Mouse (Mus musculus): Measurements from ENCODE around the gene Rpl6. TPM values are rescaled to one million over a fixed set of nuclear protein-coding genes. Genes with fewer than 3 reads are reported as not detected.

The Rpl6 gene
- polyA plus RNA-seq, 1 experiment from 2014 or later = 664 TPM

- Histone ChIP-seq H3K36me3 (ENCODE audit: control insufficient read depth, insufficient read depth, low read length) (peaks cover 4% of the 10 kb centered on the region; the same call in 1 of the 2 replicates), H3K9ac (ENCODE audit: low read length) (no peak overlapping the region), H3K4me1 (ENCODE audit: control insufficient read depth, insufficient read depth, low read length) (no peaks in the 10 kb centered on the region), H3K27me3 (ENCODE audit: control insufficient read depth, insufficient read depth, low read length) (no peaks in the 10 kb centered on the region), H3K27ac (ENCODE audit: low read depth, low read length) (no peak overlapping the region), H3K4me3 (ENCODE audit: low read depth, low read length) (no peak overlapping the region), H3K4me2 (no peak overlapping the region), H3K9me3 (ENCODE audit: control insufficient read depth, low read length) (no peaks in the 10 kb centered on the region)
- ATAC-seq (ENCODE audit: low FRiP score) = no peak
- DNase-seq (ENCODE audit: low spot score, missing footprints) = no peak
- 92% methylated on average over 4 of the region's 4 CpGs for WGBS
Measured at GRCm38 (mm10) chr5:121172835-121173234, 31.4 kb upstream of the Rpl6 start.

GRCm38 (mm10) chr5:121179077-121179857, 25.0 kb upstream of the Rpl6 start:
- H3K9ac ChIP-seq (ENCODE audit: low read length) = no peak overlapping the region
- DNase-seq (ENCODE audit: low spot score, missing footprints) (no peak), ATAC-seq (ENCODE audit: low FRiP score) (no peak)
- H3K9me3 ChIP-seq (ENCODE audit: control insufficient read depth, low read length) = no peaks in the 10 kb centered on the region
- no peaks in the 10 kb centered on the region for H3K36me3 ChIP-seq (ENCODE audit: control insufficient read depth, insufficient read depth, low read length)
- H3K4me2 ChIP-seq = no peak overlapping the region
- H3K4me3 ChIP-seq (ENCODE audit: low read depth, low read length) = no peak overlapping the region
- no peaks in the 10 kb centered on the region for H3K27me3 ChIP-seq (ENCODE audit: control insufficient read depth, insufficient read depth, low read length)
- H3K4me1 ChIP-seq (ENCODE audit: control insufficient read depth, insufficient read depth, low read length) = peaks cover 10% of the 10 kb centered on the region
- WGBS = 73% methylated on average over 9 of the region's 9 CpGs
- H3K27ac ChIP-seq (ENCODE audit: low read depth, low read length) = no peak overlapping the region

GRCm38 (mm10) chr5:121183269-121183668, 21.0 kb upstream of the Rpl6 start:
- Histone ChIP-seq H3K9me3 (ENCODE audit: control insufficient read depth, low read length) (no peaks in the 10 kb centered on the region), H3K4me2 (no peak overlapping the region), H3K4me1 (ENCODE audit: control insufficient read depth, insufficient read depth, low read length) (peaks cover 34% of the 10 kb centered on the region), H3K27ac (ENCODE audit: low read depth, low read length) (no peak overlapping the region), H3K9ac (ENCODE audit: low read length) (no peak overlapping the region), H3K27me3 (ENCODE audit: control insufficient read depth, insufficient read depth, low read length) (no peaks in the 10 kb centered on the region), H3K4me3 (ENCODE audit: low read depth, low read length) (no peak overlapping the region), H3K36me3 (ENCODE audit: control insufficient read depth, insufficient read depth, low read length) (no peaks in the 10 kb centered on the region)
- ATAC-seq (ENCODE audit: low FRiP score) (no peak), DNase-seq (ENCODE audit: low spot score, missing footprints) (no peak)
- 89% methylated on average over 9 of the region's 9 CpGs for WGBS

GRCm38 (mm10) chr5:121184375-121184774, 19.9 kb upstream of the Rpl6 start:
- peaks cover 33% of the 10 kb centered on the region for H3K4me1 ChIP-seq (ENCODE audit: control insufficient read depth, insufficient read depth, low read length)
- DNase-seq (ENCODE audit: low spot score, missing footprints) (no peak), ATAC-seq (ENCODE audit: low FRiP score) (no peak)
- no peak overlapping the region for H3K4me3 ChIP-seq (ENCODE audit: low read depth, low read length)
- H3K27me3 ChIP-seq (ENCODE audit: control insufficient read depth, insufficient read depth, low read length) = no peaks in the 10 kb centered on the region
- H3K9me3 ChIP-seq (ENCODE audit: control insufficient read depth, low read length) = no peaks in the 10 kb centered on the region
- H3K36me3 ChIP-seq (ENCODE audit: control insufficient read depth, insufficient read depth, low read length) = no peaks in the 10 kb centered on the region
- H3K4me2 ChIP-seq = no peak overlapping the region
- H3K9ac ChIP-seq (ENCODE audit: low read length) = no peak overlapping the region
- 82% methylated on average over 2 of the region's 2 CpGs for WGBS
- no peak overlapping the region for H3K27ac ChIP-seq (ENCODE audit: low read depth, low read length)

GRCm38 (mm10) chr5:121184945-121185551, 19.2 kb upstream of the Rpl6 start:
- Histone ChIP-seq H3K9ac (ENCODE audit: low read length) (no peak overlapping the region), H3K4me2 (no peak overlapping the region), H3K9me3 (ENCODE audit: control insufficient read depth, low read length) (no peaks in the 10 kb centered on the region), H3K4me1 (ENCODE audit: control insufficient read depth, insufficient read depth, low read length) (peaks cover 30% of the 10 kb centered on the region), H3K36me3 (ENCODE audit: control insufficient read depth, insufficient read depth, low read length) (no peaks in the 10 kb centered on the region), H3K4me3 (ENCODE audit: low read depth, low read length) (no peak overlapping the region), H3K27ac (ENCODE audit: low read depth, low read length) (peak overlapping the region; percentile 13; the same call in 1 of the 2 replicates), H3K27me3 (ENCODE audit: control insufficient read depth, insufficient read depth, low read length) (no peaks in the 10 kb centered on the region)
- ATAC-seq (ENCODE audit: low FRiP score) (peak; percentile 30; the same call in 1 of the 2 replicates), DNase-seq (ENCODE audit: low spot score, missing footprints) (no peak)
- 63% methylated on average over 11 of the region's 11 CpGs for WGBS

DNA sequence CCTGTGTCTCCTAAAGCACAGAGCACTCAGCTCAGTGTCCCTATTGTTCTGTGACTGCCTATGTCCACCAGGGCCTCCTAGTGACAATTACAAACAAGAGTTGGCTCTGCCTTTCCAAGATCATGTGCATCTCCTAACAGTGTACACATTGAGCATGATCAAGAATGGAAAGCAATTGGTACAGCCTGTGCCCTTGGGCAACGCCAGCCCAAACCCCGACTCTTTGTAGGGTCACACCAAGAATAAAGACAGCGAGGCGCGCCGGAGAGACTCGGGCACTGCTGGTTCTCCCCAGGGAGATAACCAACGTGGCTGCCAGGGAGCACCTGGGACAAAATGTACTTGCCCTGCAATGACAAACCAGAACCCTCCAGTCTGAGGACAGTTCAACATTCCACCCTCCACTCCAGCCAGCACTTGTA, 16.7 kb upstream of the Rpl6 start:
- H3K4me2 ChIP-seq = no peak overlapping the region
- peaks cover 33% of the 10 kb centered on the region for H3K4me1 ChIP-seq (ENCODE audit: control insufficient read depth, insufficient read depth, low read length)
- no peaks in the 10 kb centered on the region for H3K36me3 ChIP-seq (ENCODE audit: control insufficient read depth, insufficient read depth, low read length)
- no peaks in the 10 kb centered on the region for H3K9me3 ChIP-seq (ENCODE audit: control insufficient read depth, low read length)
- H3K9ac ChIP-seq (ENCODE audit: low read length) = no peak overlapping the region; the same call in 1 of the 2 replicates
- H3K27me3 ChIP-seq (ENCODE audit: control insufficient read depth, insufficient read depth, low read length) = no peaks in the 10 kb centered on the region
- DNase-seq (ENCODE audit: low spot score, missing footprints) (no peak), ATAC-seq (ENCODE audit: low FRiP score) (no peak)
- 83% methylated on average over 8 of the region's 8 CpGs for WGBS
- H3K4me3 ChIP-seq (ENCODE audit: low read depth, low read length) = no peak overlapping the region
- no peak overlapping the region for H3K27ac ChIP-seq (ENCODE audit: low read depth, low read length)

GRCm38 (mm10) chr5:121188265-121188664, 16.0 kb upstream of the Rpl6 start:
- no peak overlapping the region for H3K9ac ChIP-seq (ENCODE audit: low read length)
- DNase-seq (ENCODE audit: low spot score, missing footprints) (no peak), ATAC-seq (ENCODE audit: low FRiP score) (no peak)
- no peak overlapping the region for H3K4me2 ChIP-seq
- H3K27me3 ChIP-seq (ENCODE audit: control insufficient read depth, insufficient read depth, low read length) = no peaks in the 10 kb centered on the region
- no peak overlapping the region for H3K4me3 ChIP-seq (ENCODE audit: low read depth, low read length)
- 93% methylated on average over 9 of the region's 9 CpGs for WGBS
- no peak overlapping the region for H3K27ac ChIP-seq (ENCODE audit: low read depth, low read length)
- H3K9me3 ChIP-seq (ENCODE audit: control insufficient read depth, low read length) = no peaks in the 10 kb centered on the region
- no peaks in the 10 kb centered on the region for H3K36me3 ChIP-seq (ENCODE audit: control insufficient read depth, insufficient read depth, low read length)
- H3K4me1 ChIP-seq (ENCODE audit: control insufficient read depth, insufficient read depth, low read length) = peaks cover 33% of the 10 kb centered on the region

GRCm38 (mm10) chr5:121189182-121189581, 15.1 kb upstream of the Rpl6 start:
- H3K4me3 ChIP-seq (ENCODE audit: low read depth, low read length) = no peak overlapping the region

DNA sequence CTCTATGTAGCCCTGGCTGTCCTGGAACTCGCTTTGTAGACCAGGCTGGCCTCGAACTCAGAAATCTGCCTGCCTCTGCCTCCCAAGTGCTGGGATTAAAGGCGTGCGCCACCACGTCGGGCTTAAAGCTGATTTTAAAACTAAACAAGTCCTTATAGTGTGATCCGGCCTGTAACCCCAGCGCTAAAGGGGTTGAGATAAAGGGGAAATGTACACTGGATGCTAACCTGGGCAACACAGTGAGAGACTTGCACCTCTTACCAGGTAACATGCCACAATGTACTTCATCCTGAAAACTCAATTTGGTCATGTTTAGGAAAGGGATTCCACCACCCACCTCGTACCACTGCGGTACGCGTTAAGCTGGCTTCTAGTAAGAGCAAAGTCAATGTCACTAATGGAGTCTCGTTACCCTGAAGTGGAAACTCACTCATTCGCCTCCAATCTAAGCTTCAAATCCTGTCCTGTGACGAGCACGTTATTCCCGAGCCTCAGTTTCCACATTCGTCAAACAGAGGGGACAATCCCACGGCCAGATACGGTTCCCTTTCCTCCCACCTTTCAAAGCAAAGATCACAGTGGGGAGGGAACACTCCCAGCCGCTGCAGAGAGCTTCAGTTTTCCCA, 14.0 kb upstream of the Rpl6 start:
- Histone ChIP-seq H3K4me2 (peak overlapping the region; percentile 66), H3K36me3 (ENCODE audit: control insufficient read depth, insufficient read depth, low read length) (no peaks in the 10 kb centered on the region), H3K9me3 (ENCODE audit: control insufficient read depth, low read length) (no peaks in the 10 kb centered on the region), H3K4me1 (ENCODE audit: control insufficient read depth, insufficient read depth, low read length) (peaks cover 29% of the 10 kb centered on the region), H3K9ac (ENCODE audit: low read length) (peak overlapping the region; percentile 93), H3K27ac (ENCODE audit: low read depth, low read length) (peak overlapping the region; percentile 5; the same call in 1 of the 2 replicates), H3K27me3 (ENCODE audit: control insufficient read depth, insufficient read depth, low read length) (no peaks in the 10 kb centered on the region), H3K4me3 (ENCODE audit: low read depth, low read length) (peak overlapping the region; percentile 97)
- DNase-seq (ENCODE audit: low spot score, missing footprints) (peak; percentile 84), ATAC-seq (ENCODE audit: low FRiP score) (no peak)
- WGBS = 33% methylated on average over 21 of the region's 21 CpGs

More at GRCm38 (mm10) chr5:121189182-121189581, 15.1 kb upstream of the Rpl6 start:
- no peaks in the 10 kb centered on the region for H3K27me3 ChIP-seq (ENCODE audit: control insufficient read depth, insufficient read depth, low read length)
- H3K9me3 ChIP-seq (ENCODE audit: control insufficient read depth, low read length) = no peaks in the 10 kb centered on the region
- peaks cover 33% of the 10 kb centered on the region for H3K4me1 ChIP-seq (ENCODE audit: control insufficient read depth, insufficient read depth, low read length)
- H3K36me3 ChIP-seq (ENCODE audit: control insufficient read depth, insufficient read depth, low read length) = no peaks in the 10 kb centered on the region
- DNase-seq (ENCODE audit: low spot score, missing footprints) (peak; percentile 81), ATAC-seq (ENCODE audit: low FRiP score) (no peak)
- 76% methylated on average over 9 of the region's 9 CpGs for WGBS
- no peak overlapping the region for H3K27ac ChIP-seq (ENCODE audit: low read depth, low read length)
- H3K9ac ChIP-seq (ENCODE audit: low read length) = no peak overlapping the region
- H3K4me2 ChIP-seq = peak overlapping the region; percentile 6; the same call in 1 of the 2 replicates
